Mouse (Mus musculus): Measurements from ENCODE around the gene Gins2.

GRCm38 (mm10) chr8:120565151-120565711 lies 23.9 kb downstream of the Gins2 start:
- TF ChIP-seq CTCF (IDR thresholded peaks at IDR 0.05; ENCODE audit: low read depth) (no peak), EP300 (IDR thresholded peaks at IDR 0.05; ENCODE audit: low read depth) (no peak)
